Mouse (Mus musculus) embryo, embryonic 11 days (tissue): ENCODE measurements at regions not wholly inside any gene's neighbourhood (a gene's known extent, or its start where the extent isn't known, plus 50 kb on each side); places are given as distances from the start of the nearest gene placed in this dataset.
"Not testable (repeated sequence)": the region's sequence is repeated elsewhere in the genome, so short reads cannot be mapped to it uniquely, and the experiment has no call there.

Source experiments
- DNase-seq: peaks from one replicate; pipeline ENCODE4 v3.0.0-alpha.2; 2015

- peak; percentile 70 for DNase-seq
These were observed 146.2 kb downstream of the Gm28710 start for GRCm38 (mm10) chr5:16937840-16938239.

DNA sequence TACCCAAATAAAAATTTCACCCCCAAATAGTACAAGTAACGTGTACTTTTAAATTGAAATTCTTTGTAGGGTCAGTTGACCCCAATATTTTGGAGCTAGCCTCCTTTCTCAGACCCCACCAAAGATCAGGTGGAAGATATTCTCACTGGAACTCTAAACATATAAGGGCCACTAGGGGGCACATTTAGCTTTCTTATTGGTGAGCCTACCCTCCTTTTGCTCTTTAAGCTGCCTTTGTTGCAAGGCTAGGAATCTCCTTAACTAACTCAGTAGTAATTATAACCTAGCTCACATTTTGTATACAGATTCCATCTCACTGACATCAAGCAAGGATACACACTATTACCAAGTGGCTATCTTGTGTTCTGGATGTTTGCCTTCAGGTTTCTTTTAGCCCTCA, 155.8 kb downstream of the Gm28710 start:
- peak; percentile 80 for DNase-seq

GRCm38 (mm10) chr5:16967735-16968134, 176.1 kb downstream of the Gm28710 start:
- no peak for DNase-seq

DNA sequence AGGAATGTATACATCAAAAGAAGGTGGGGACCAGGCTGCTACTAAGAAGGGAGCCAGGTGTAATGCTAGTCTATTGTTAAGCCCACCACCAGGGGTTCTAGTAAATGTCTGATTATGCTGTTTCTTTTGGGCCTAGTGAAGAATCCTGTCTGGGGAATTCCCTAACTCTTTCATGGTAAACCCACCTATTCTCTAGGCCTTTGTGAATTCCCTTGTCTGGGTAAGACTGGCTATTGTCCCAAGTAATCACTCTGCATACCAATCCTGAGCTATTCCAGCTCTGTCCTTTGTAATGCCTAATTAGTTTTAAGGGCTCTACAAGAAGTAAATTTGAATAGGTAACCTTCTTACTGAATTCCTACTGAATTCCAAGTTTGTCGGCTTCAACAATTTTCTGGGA, 177.2 kb downstream of the Gm28710 start:
- DNase-seq: not testable (repeated sequence)

DNA sequence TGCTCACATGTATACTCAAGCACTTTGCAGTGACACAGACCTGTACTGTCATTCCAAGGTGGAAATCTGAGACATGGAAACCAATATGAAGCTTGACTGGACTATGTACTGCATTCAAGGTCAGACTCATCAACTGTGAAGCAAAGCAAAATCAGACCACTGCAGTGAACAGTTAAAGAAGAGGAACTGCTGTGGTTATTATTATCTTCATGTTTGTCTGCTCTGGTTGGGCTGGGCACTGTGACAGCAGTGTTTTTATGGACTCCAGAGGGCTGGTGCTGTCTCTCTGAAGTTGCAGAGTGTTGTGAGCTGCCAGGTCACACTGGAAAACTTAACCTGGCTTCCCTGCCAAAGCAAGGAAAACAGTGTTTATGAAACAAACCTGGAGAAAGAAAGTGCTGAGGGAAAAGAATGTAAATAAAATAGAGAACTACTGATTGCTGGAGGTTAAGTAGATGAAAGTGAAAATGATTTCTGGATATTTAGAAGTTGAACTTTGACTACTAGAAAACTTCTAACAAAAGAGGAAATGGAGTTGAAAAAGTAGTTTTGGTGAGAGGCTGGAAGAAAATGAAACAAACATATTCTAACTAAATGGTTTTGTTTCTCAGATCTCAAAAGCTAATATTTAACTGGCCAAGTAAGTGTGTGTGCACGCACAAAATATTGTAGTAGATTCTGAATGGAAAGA, 181.7 kb downstream of the Gm28710 start:
- no peak for DNase-seq

GRCm38 (mm10) chr5:16976006-16976405, 184.4 kb downstream of the Gm28710 start:
- DNase-seq: no peak

GRCm38 (mm10) chr5:16984877-16985276, 193.3 kb downstream of the Gm28710 start:
- no peak for DNase-seq

DNA sequence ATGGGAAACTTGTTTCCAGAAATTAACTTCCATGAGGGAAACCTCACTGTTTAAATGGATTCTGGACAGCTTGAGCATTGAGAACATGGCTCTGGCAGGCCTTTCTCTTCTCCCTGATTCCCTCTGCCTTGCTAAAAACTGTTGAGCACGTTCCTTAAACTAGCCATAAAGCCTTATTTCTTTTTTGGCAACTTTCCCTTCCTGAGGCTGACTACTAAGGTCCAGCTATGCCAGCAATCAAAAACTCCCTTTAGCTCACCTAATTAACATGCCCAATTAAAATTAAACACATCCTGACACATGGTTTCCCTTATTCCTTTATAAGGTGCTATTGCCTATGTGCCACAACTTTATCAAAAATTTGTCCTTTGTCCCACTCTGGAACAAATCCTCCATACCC, 199.9 kb downstream of the Gm28710 start:
- no peak for DNase-seq

DNA sequence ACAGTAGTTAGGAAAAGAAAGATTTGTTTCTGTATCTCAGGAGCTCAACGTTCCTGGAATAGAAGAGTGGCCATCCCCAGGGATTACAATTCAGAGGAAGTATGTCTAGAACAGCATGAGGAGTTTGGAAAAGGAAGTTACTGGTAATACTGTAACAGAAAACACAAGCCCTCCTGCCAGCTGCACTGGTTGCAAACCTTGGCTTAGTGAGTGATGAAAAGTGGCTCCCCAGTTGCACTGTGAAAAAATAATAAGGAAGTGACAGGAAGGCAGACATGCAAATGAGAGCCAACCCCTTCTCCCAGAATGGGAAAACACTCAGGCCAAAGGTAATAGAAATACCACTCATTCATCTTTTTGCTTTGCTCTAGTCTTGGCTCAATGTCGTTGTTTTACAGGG, 207.6 kb downstream of the Gm28710 start:
- DNase-seq: peak; percentile 17

DNA sequence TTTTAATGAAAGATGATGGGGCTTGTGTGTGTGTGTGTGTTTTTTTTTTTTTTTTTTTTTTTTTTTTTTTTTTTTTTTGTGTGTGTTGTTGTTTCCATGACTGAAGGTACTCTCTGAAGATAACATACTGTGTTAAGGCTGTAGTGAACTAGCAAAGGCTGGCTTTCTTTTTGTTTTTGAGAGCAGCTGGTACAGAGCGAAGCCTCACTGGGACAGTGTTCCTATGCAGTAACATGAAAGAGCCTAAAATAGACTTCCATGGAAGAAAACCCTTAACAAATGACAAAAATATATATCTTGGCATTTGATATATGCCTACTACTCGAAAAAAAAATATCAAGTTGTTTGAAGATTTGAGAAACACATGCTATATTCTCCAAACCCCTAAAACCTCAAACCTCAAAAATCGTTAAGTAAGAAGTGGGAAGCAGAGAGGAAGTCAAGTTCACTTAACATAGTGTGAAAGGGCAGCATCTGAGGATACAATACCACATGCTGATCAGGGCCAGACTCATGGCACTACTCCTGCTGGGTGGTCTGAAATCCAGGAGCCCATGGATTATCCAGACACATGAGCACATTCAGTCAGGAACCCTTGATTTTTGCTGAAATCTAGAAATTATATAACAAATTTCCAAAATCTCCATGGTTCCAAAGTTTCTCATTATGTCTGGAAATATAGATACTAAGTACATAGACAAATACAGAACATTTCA, 215.4 kb downstream of the Gm28710 start:
- DNase-seq: peak; percentile 13

- no peak for DNase-seq
These were observed 230.0 kb downstream of the Gm28710 start for GRCm38 (mm10) chr5:17021636-17022035.

- DNase-seq: no peak
These were observed 262.3 kb downstream of the Gm28710 start for GRCm38 (mm10) chr5:17053935-17054334.

DNA sequence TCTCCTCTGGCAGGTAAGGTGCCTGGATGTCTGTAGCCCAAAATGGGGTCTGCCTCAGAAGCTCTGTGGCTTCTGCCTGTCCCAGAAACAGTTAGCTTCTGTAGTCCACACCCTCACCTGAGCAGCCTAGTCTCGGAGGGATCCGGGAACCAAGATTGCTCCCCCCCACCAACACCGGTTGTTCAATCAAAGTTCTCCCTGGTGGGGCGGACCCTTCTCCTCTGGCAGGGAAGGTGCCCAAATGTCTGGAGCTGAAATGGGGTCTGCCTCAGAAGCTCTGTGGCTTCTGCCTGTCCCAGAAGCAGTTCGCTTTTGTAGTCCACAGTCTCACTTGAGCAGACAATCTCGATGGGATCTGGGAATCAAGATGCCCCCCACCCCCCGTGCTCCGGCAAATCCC, 273.0 kb downstream of the Gm28710 start:
- DNase-seq: no peak

DNA sequence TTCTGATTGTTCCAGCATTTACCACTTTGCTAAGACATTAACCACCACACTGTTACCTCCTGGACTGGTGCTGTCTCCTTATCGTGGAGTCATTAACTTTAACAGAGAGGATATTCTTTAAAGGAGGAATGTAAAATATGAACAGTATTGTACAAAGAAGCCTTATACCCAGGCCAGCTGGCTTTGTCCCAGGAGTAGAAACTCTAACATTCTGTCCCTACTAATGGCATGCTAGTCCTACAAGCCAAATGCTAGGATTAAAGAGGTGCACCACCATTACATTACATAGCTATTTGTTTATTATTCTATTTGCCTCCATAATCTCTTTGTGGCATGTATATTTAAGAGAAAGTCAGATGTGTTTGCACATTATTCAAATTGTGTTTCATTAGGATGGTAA, 288.8 kb downstream of the Gm28710 start:
- DNase-seq: no peak

- DNase-seq: no peak
These were observed 261.4 kb upstream of the Speer4f2 start for GRCm38 (mm10) chr5:17111556-17111955.

- peak; percentile 28 for DNase-seq
These were observed 261.0 kb upstream of the Speer4f2 start for GRCm38 (mm10) chr5:17112026-17112425.

DNA sequence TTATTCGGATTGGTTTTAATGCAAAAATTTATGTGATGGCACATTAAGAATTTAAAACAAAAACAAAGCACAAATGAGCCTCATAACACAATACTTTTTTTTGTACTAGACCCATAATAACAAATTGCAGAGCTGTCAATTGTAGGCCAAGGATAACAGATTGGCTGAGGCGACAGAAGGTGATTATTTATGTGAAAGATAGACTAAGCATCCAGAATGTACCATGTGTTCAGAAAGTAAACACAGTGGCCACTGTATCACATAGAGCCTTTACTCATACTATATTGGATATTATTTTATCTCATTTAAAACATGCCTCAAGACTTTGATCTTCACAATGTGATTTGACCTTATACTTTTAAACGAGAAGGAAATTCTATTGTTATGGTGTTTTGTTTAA, 257.9 kb upstream of the Speer4f2 start:
- no peak for DNase-seq

DNA sequence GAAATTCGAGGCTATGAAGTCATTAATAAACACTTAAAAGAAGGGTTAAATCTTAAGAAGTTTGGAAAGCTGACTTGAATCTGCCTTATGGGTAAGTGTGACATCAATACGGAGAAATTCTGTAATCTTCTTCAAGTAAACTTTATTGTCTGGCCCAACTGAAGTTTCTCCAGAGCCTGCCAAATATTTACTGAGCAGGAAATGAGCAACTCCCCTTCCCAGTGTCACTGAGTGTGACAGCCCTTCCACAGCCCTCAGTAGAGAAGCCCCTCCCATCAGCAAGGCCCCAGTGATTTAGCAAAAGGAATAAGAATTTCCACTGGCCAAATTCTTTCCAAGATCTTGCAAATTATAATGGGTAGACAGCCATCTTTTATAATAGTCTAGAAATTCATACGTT, 256.9 kb upstream of the Speer4f2 start:
- peak; percentile 16 for DNase-seq

DNA sequence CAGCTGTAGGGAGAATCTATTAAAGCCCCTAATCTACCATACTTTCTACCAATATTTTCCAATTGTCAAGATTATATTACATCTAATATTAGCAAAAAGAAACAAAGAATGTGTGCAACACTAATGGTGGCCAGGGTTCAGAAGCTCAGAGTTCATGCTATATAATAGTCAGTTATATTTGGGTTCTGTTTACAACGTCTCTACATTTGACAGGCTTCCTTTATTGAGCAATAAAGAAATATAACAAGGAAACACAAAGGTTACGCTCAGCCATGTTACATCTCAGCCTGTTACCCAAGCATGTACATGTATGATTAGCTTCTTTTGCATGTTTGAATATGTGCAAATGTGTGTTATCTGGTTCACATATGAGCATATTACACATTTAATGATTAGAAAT, 247.7 kb upstream of the Speer4f2 start:
- no peak for DNase-seq

GRCm38 (mm10) chr5:17127501-17127900, 245.5 kb upstream of the Speer4f2 start:
- peak; percentile 12 for DNase-seq

DNA sequence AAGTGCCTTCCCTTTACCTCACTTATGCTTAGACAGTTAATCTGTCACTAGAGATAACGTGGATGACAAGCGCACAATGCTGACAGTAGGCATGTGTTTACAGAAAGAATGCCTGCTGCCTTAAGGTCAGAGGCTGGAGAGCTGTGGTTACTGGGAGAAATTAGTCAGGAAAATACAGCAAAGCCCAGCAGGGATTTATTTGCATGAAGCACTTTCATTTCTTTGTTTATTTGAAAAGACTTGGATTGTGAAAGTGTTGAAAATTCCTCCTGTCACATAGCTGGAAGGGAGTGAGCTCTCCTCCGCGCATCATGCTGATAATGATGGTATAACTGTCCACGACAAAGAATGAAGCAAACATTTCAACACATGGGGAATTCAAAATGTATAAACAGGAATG, 237.5 kb upstream of the Speer4f2 start:
- DNase-seq: peak; percentile 14

- DNase-seq: no peak
These were observed 231.4 kb upstream of the Speer4f2 start for GRCm38 (mm10) chr5:17141555-17141954.

- DNase-seq: no peak
These were observed 198.4 kb upstream of the Speer4f2 start for GRCm38 (mm10) chr5:17174562-17174961.

DNA sequence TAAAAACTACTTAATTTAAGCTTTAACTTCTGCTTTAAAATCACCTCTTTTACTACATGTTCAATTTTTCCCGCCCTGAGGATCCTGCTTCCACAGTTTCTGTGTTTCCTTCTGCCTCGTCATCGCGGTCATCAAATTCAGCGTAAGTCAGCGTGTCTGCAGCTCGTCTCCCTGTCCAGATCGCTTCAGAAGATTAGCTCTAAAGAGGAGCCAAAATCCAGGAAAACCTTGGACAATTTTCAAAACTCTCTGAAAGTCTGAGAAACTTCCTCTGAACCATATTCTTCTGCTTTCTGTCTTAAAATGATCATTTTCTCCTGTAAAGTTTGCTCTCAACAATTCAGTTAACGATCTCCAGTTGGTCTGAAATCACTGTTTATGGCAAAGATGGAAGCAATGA, 196.2 kb upstream of the Speer4f2 start:
- peak; percentile 8 for DNase-seq
